Mouse (Mus musculus) CH12.LX (cell line): ENCODE data around the gene Lhb. TPM values are rescaled to one million over a fixed set of nuclear protein-coding genes. Genes with fewer than 3 reads are reported as not detected.
A peak's percentile ranks its signal among the peaks of the same experiment; 100 is the strongest.

Experiments
- DNase-seq: peaks from one replicate; pipeline ENCODE4 v3.0.0-alpha.2; 2013; ENCODE audit errors: extremely low read depth
- H3K27ac ChIP-seq: 2 replicates; pipeline ENCODE4 v1.5.1; 2012; ENCODE audit warnings: low read depth, mild to moderate bottlenecking, control low read depth, moderate library complexity; ENCODE audit not compliant: insufficient read depth
- H3K27me3 ChIP-seq: replicated peaks from 2 replicates; pipeline ENCODE3; 2012; ENCODE audit warnings: inconsistent platforms
- H3K36me3 ChIP-seq, 2 experiments: replicated peaks in 1 of 2; 2 replicates each; pipeline versions ENCODE3 to v1.6.1; 2012; ENCODE audit warnings: inconsistent platforms in 1 of 2, low read length in 1 of 2, mild to moderate bottlenecking in 1 of 2, mixed read lengths in 1 of 2, moderate library complexity in 1 of 2; ENCODE audit not compliant: control insufficient read depth in 1 of 2, insufficient read depth in 1 of 2
- H3K4me1 ChIP-seq, 2 experiments: 2 replicates each; pipeline ENCODE4 v1.6.1; 2012; ENCODE audit warnings: inconsistent platforms in 1 of 2, moderate library complexity in 1 of 2; ENCODE audit not compliant: insufficient read depth in 2 of 2, control insufficient read depth in 1 of 2
- H3K4me2 ChIP-seq: 2 replicates; pipeline ENCODE4 v1.6.1; 2012; ENCODE audit warnings: low read depth, mild to moderate bottlenecking, control low read depth; ENCODE audit not compliant: poor library complexity, insufficient read depth, severe bottlenecking
- H3K4me3 ChIP-seq, 3 experiments: fragments of 150-350 bp in 1 of 3; sonication (generic) in 1 of 3; replicated peaks in 1 of 3; 2 replicates each; pipeline versions ENCODE3 to v1.5.1; 2011 to 2012; ENCODE audit warnings: low read depth in 2 of 3, low read length in 2 of 3, mild to moderate bottlenecking in 2 of 3, moderate library complexity in 2 of 3, control low read depth in 1 of 3, improper control_type of control experiment in 1 of 3, inconsistent platforms in 1 of 3, mixed read lengths in 1 of 3; ENCODE audit not compliant: poor library complexity in 1 of 3
- H3K79me2 ChIP-seq: replicated peaks from 2 replicates; pipeline ENCODE4 v1.6.1; 2012; ENCODE audit warnings: mild to moderate bottlenecking, moderate library complexity; ENCODE audit not compliant: control insufficient read depth, poor library complexity, insufficient read depth, severe bottlenecking; ENCODE audit errors: extremely low read depth
- H3K9ac ChIP-seq: 2 replicates; pipeline ENCODE4 v1.6.1; 2012; ENCODE audit warnings: low read depth, mild to moderate bottlenecking, control low read depth, moderate library complexity; ENCODE audit not compliant: insufficient read depth
- H3K9me3 ChIP-seq: replicated peaks from 2 replicates; pipeline ENCODE3; 2012; ENCODE audit warnings: low read length, inconsistent platforms, mixed read lengths
- BHLHE40 ChIP-seq: IDR thresholded peaks from 2 replicates; pipeline ENCODE4 v1.6.1; 2011; ENCODE audit warnings: mild to moderate bottlenecking, low read depth, low read length, improper control_type of control experiment
- CHD1 ChIP-seq: IDR thresholded peaks from 2 replicates; pipeline ENCODE4 v1.6.1; 2012; ENCODE audit warnings: low read depth, low read length, improper control_type of control experiment, inconsistent platforms
- CHD2 ChIP-seq: IDR thresholded peaks from 2 replicates; pipeline ENCODE4 v1.6.1; 2011; ENCODE audit warnings: low read length, improper control_type of control experiment
- CTCF ChIP-seq, 2 experiments: IDR thresholded peaks in 1 of 2; conservative IDR thresholded peaks in 1 of 2; 2 replicates each; pipeline ENCODE4 v1.5.1; 2011 to 2012; ENCODE audit warnings: low read depth in 2 of 2, low read length in 2 of 2, improper control_type of control experiment in 1 of 2, inconsistent platforms in 1 of 2, mild to moderate bottlenecking in 1 of 2, moderate library complexity in 1 of 2
- E2F4 ChIP-seq: IDR thresholded peaks from 2 replicates; pipeline ENCODE4 v1.6.1; 2011; ENCODE audit warnings: low read depth, low read length, improper control_type of control experiment; ENCODE audit not compliant: insufficient replicate concordance
- ELF1 ChIP-seq: IDR thresholded peaks from 2 replicates; pipeline ENCODE4 v1.6.1; 2014; ENCODE audit warnings: low read depth, mild to moderate bottlenecking, inconsistent platforms, low read length, improper control_type of control experiment
- EP300 ChIP-seq: IDR thresholded peaks from 2 replicates; pipeline ENCODE4 v1.6.1; 2011; ENCODE audit warnings: low read length, improper control_type of control experiment
- ETS1 ChIP-seq: conservative IDR thresholded peaks from 2 replicates; pipeline ENCODE4 v1.6.1; 2012; ENCODE audit warnings: low read depth, mild to moderate bottlenecking, inconsistent platforms, low read length, improper control_type of control experiment, moderate library complexity
- GABPA ChIP-seq: IDR thresholded peaks from 2 replicates; pipeline ENCODE4 v1.6.1; 2012; ENCODE audit warnings: low read depth, low read length, improper control_type of control experiment, inconsistent platforms; ENCODE audit not compliant: insufficient replicate concordance
- HCFC1 ChIP-seq: IDR thresholded peaks from 2 replicates; pipeline ENCODE4 v1.6.1; 2012; ENCODE audit warnings: low read depth, mild to moderate bottlenecking, inconsistent platforms, low read length, improper control_type of control experiment
- JUN ChIP-seq: IDR thresholded peaks from 2 replicates; pipeline ENCODE4 v1.6.1; 2011; ENCODE audit warnings: low read depth, mild to moderate bottlenecking, low read length, improper control_type of control experiment, moderate library complexity; ENCODE audit not compliant: insufficient read depth
- JUND ChIP-seq: conservative IDR thresholded peaks from 2 replicates; pipeline ENCODE4 v1.6.1; 2011; ENCODE audit warnings: low read depth, low read length, improper control_type of control experiment
- KAT2A ChIP-seq: IDR thresholded peaks from 2 replicates; pipeline ENCODE4 v1.6.1; 2012; ENCODE audit warnings: low read length, improper control_type of control experiment, inconsistent platforms; ENCODE audit not compliant: insufficient replicate concordance
- MAFK ChIP-seq: IDR thresholded peaks from 2 replicates; pipeline ENCODE4 v1.6.1; 2011; ENCODE audit warnings: low read length, improper control_type of control experiment; ENCODE audit not compliant: insufficient replicate concordance
- MAX ChIP-seq: IDR thresholded peaks from 2 replicates; pipeline ENCODE4 v1.6.1; 2011; ENCODE audit warnings: low read length, improper control_type of control experiment
- MAZ ChIP-seq: IDR thresholded peaks from 2 replicates; pipeline ENCODE4 v1.6.1; 2012; ENCODE audit warnings: low read depth, mild to moderate bottlenecking, inconsistent platforms, low read length, improper control_type of control experiment, moderate library complexity
- MEF2A ChIP-seq: IDR thresholded peaks from 2 replicates; pipeline ENCODE4 v1.6.1; 2014; ENCODE audit warnings: low read depth, mild to moderate bottlenecking, inconsistent platforms, low read length, improper control_type of control experiment, borderline replicate concordance
- MYC ChIP-seq: IDR thresholded peaks from 2 replicates; pipeline ENCODE4 v1.6.1; 2011; ENCODE audit warnings: low read depth, mild to moderate bottlenecking, improper control_type of control experiment, low read length
- NELFE ChIP-seq: IDR thresholded peaks from 2 replicates; pipeline ENCODE4 v1.6.1; 2011; ENCODE audit warnings: low read depth, low read length, improper control_type of control experiment
- NRF1 ChIP-seq: IDR thresholded peaks from 2 replicates; pipeline ENCODE4 v1.6.1; 2014; ENCODE audit warnings: low read depth, mild to moderate bottlenecking, inconsistent platforms, low read length, improper control_type of control experiment, moderate library complexity
- PAX5 ChIP-seq: IDR thresholded peaks from 2 replicates; pipeline ENCODE4 v1.6.1; 2012; ENCODE audit warnings: low read length, inconsistent platforms, mixed read lengths
- POLR2A ChIP-seq: IDR thresholded peaks from 2 replicates; pipeline ENCODE4 v1.6.1; 2011; ENCODE audit warnings: low read depth, mild to moderate bottlenecking, improper control_type of control experiment, low read length
- POLR2AphosphoS2 ChIP-seq: IDR thresholded peaks from 2 replicates; pipeline ENCODE4 v1.6.1; 2011; ENCODE audit warnings: low read depth, low read length, improper control_type of control experiment
- RAD21 ChIP-seq: IDR thresholded peaks from 2 replicates; pipeline ENCODE4 v1.6.1; 2011; ENCODE audit warnings: low read depth, mild to moderate bottlenecking, low read length, improper control_type of control experiment, moderate library complexity
- RCOR1 ChIP-seq: conservative IDR thresholded peaks from 2 replicates; pipeline ENCODE4 v1.6.1; 2012; ENCODE audit warnings: low read depth, mild to moderate bottlenecking, inconsistent platforms, low read length, improper control_type of control experiment
- SIN3A ChIP-seq: IDR thresholded peaks from 2 replicates; pipeline ENCODE4 v1.6.1; 2012; ENCODE audit warnings: low read length, improper control_type of control experiment, inconsistent platforms
- SMC3 ChIP-seq: IDR thresholded peaks from 2 replicates; pipeline ENCODE4 v1.6.1; 2011; ENCODE audit warnings: low read depth, low read length, improper control_type of control experiment
- TBP ChIP-seq: conservative IDR thresholded peaks from 2 replicates; pipeline ENCODE4 v1.6.1; 2011; ENCODE audit warnings: low read depth, low read length, improper control_type of control experiment
- TCF12 ChIP-seq: IDR thresholded peaks from 2 replicates; pipeline ENCODE4 v1.6.1; 2014; ENCODE audit warnings: low read depth, mild to moderate bottlenecking, inconsistent platforms, low read length, improper control_type of control experiment
- USF1 ChIP-seq: IDR thresholded peaks from 2 replicates; pipeline ENCODE4 v1.6.1; 2014; ENCODE audit warnings: low read depth, mild to moderate bottlenecking, inconsistent platforms, low read length, improper control_type of control experiment
- USF2 ChIP-seq: conservative IDR thresholded peaks from 2 replicates; pipeline ENCODE4 v1.6.1; 2011; ENCODE audit warnings: low read depth, low read length, improper control_type of control experiment
- ZC3H11A ChIP-seq: IDR thresholded peaks from 2 replicates; pipeline ENCODE4 v1.6.1; 2012; ENCODE audit warnings: low read depth, mild to moderate bottlenecking, inconsistent platforms, low read length, improper control_type of control experiment
- ZKSCAN1 ChIP-seq: IDR thresholded peaks from 2 replicates; pipeline ENCODE4 v1.6.1; 2012; ENCODE audit warnings: low read depth, inconsistent platforms, low read length, improper control_type of control experiment, borderline replicate concordance
- ZMIZ1 ChIP-seq: IDR thresholded peaks from 2 replicates; pipeline ENCODE4 v1.6.1; 2012; ENCODE audit warnings: low read depth, mild to moderate bottlenecking, inconsistent platforms, low read length, improper control_type of control experiment
- ZNF384 ChIP-seq: IDR thresholded peaks from 2 replicates; pipeline ENCODE4 v1.6.1; 2012; ENCODE audit warnings: low read depth, low read length, improper control_type of control experiment, inconsistent platforms
- dilution Hi-C: fragments of 300-500 bp; cut with MboI; formaldehyde crosslinking; loops from 2 replicates; pipeline ENCODE4 v1.14.3; 2020; ENCODE audit warnings: low sequenced_read_pairs; ENCODE audit not compliant: extremely low pct_unique_long_range_greater_than_20kb, extremely low pct_ligation_motif_present
- in situ Hi-C: fragments of 300-500 bp; cut with MboI; formaldehyde crosslinking; loops from 3 replicates; pipeline ENCODE4 v1.14.3; 2019; ENCODE audit warnings: low sequenced_read_pairs, low pct_ligation_motif_present, low pct_unique_long_range_greater_than_20kb, mixed read lengths
- polyA plus RNA-seq: library from polyadenylated mRNA; unstranded; fragments of >175 nt; gene quantifications from 2 replicates; pipeline ENCODE4 v1.2.1, GENCODE M21; 2012; ENCODE audit warnings: low read depth; ENCODE audit not compliant: insufficient read length
- total RNA-seq, 2 experiments: library from RNA; depleted of rRNA; stranded (reverse); fragments of 300-350 nt in 1 of 2; fragments of >200 nt in 1 of 2; gene quantifications; 2 replicates each; pipeline ENCODE4 v1.2.3; 2012 to 2014

Gene Lhb
- total and polyA plus RNA-seq, 3 experiments = not detected

DNA sequence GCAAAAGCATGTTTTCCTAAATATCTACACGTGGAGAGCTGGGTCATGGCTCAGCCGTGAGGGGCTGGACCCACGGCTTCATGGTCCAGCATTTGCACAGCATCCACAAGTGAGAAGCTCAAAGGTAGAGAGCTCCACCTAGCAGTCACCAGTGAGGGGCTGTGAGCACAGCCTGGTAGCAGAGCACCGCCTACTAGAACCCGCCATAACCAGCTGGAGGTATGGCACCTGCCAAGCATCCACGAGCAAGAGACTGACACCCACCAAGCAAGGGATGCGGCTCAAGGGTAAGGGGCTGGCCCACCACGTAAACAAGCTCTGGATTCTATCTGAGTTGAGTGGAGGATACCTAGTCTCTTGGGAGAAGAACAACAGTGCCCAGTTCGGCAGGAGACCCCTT lies 44.9 kb downstream of the Lhb start (continued):
- TF ChIP-seq CTCF (conservative IDR thresholded peaks at IDR 0.05 in 1 of 2, IDR thresholded peaks at IDR 0.05 in 1 of 2; ENCODE audit: low read depth in 2 of 2, low read length in 2 of 2) = peak in 1 of 2 experiments; percentile 78; a peak in 2 of 4 replicates
- TF ChIP-seq ZNF384 = no peak

DNA sequence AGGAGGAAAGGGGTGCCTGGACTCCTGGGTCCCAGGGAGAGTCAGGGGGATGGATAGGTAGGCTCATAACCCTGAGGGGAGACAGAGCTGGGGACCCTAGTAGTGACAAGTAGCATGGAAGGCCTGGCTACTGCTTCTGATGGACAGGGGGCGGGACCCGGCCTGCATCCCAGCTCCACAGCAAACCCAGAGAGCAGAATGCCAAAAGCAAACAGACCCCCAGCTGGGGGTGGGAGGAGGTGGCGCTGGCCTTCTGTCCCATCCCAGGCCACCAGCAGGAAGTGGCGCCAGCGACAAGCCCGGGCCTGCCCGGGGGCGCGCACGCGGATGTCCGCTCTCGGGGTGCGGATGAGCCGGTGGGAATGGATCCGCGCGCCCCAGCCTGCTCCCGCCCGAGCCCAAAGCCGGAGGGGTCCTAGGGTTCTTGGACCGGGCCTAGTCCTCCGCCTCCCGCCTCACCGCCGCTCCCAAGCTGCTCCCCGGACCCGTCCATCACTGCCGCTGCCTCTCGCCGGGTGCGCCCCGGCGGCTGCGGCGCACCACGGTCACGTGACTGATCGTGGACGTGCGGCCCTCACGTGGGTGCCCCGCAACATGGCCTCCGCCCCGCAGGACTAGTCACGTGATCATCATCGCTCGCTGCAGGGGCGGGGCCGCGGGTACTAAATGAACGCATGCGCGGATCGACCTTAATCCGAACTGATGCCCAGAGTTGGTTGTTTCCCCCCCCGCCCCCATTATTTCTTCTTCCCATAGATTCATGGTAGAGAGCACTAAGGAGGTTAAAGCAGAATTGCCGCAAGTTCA lies 45.9 kb downstream of the Lhb start, which contains the start of gene Bax:
Gene Bax (minus strand): TSS at position 616 of the 807 bp plus-strand sequence.
- peak within 1 kb of the TSS; percentile 68 for H3K27ac ChIP-seq
- H3K4me2 ChIP-seq = peak within 1 kb of the TSS; percentile 78
- H3K36me3 ChIP-seq = peaks cover 23 to 32% of the 10 kb centered on the region in 2 experiments
- H3K4me3 ChIP-seq = peak within 1 kb of the TSS; percentile 73 to 81 (median 77)
- DNase-seq = peak; percentile 94
- no peaks in the 10 kb centered on the region for H3K27me3 ChIP-seq
- H3K79me2 ChIP-seq = peaks cover 30% of the 10 kb centered on the region
- dilution Hi-C loops (no loop called here), in situ Hi-C loops (loop anchor here (5.0 to 10.0 kb wide), 2 partner anchors 96 to 218 kb away; partner anchors contain the start of gene Ntn5)
- H3K4me1 ChIP-seq = peaks cover 8 to 35% of the 10 kb centered on the region in 2 experiments
- H3K9me3 ChIP-seq = peaks cover 3% of the 10 kb centered on the region
- peak within 1 kb of the TSS; percentile 77 for H3K9ac ChIP-seq
- peak; percentile 69; the same call in 1 of the 2 replicates for TF ChIP-seq POLR2A
- 0 out of 2 replicates have a peak, but pooled peaks have one; percentile 5 for TF ChIP-seq EP300
- no peak for TF ChIP-seq PAX5
- 0 out of 2 replicates have a peak, but pooled peaks have one; percentile 56 for TF ChIP-seq RCOR1
- TF ChIP-seq POLR2AphosphoS2 = no peak
- no peak for TF ChIP-seq ZC3H11A
- TF ChIP-seq JUND = no peak
- 0 out of 2 replicates have a peak, but pooled peaks have one; percentile 20 for TF ChIP-seq TBP
- no peak for TF ChIP-seq E2F4
- peak; percentile 99 for TF ChIP-seq USF2
- TF ChIP-seq KAT2A = peak; percentile 60; the same call in 1 of the 2 replicates
- no peak for TF ChIP-seq MEF2A
- peak; percentile 79; the same call in 1 of the 2 replicates for TF ChIP-seq TCF12
- peak; percentile 99 for TF ChIP-seq USF1
- TF ChIP-seq CHD2 = peak; percentile 35; the same call in 1 of the 2 replicates
- TF ChIP-seq ELF1 = peak; percentile 69; the same call in 1 of the 2 replicates
- TF ChIP-seq NRF1 = peak; percentile 82
- TF ChIP-seq SMC3 = no peak
- TF ChIP-seq MAZ = 0 out of 2 replicates have a peak, but pooled peaks have one; percentile 17
- TF ChIP-seq JUN = no peak
- peak; percentile 53 for TF ChIP-seq ETS1
- peak; percentile 43; the same call in 1 of the 2 replicates for TF ChIP-seq ZMIZ1
- TF ChIP-seq MYC = peak; percentile 81; the same call in 1 of the 2 replicates
- peak; percentile 100 for TF ChIP-seq BHLHE40
- TF ChIP-seq HCFC1 = peak; percentile 82
- TF ChIP-seq CTCF (conservative IDR thresholded peaks at IDR 0.05 in 1 of 2, IDR thresholded peaks at IDR 0.05 in 1 of 2; ENCODE audit: low read depth in 2 of 2, low read length in 2 of 2) = no peak
- TF ChIP-seq RAD21 = no peak
- peak; percentile 99 for TF ChIP-seq MAX
- TF ChIP-seq MAFK = no peak
- TF ChIP-seq ZKSCAN1 = no peak
- TF ChIP-seq SIN3A = peak; percentile 87
- 0 out of 2 replicates have a peak, but pooled peaks have one; percentile 52 for TF ChIP-seq CHD1
- TF ChIP-seq GABPA = no peak; the same call in 1 of the 2 replicates
- peak; percentile 67; the same call in 1 of the 2 replicates for TF ChIP-seq NELFE
